Mouse (Mus musculus) erythroblast, embryonic 14.5 days (primary cell): ENCODE results near the gene Ldlr.

Experiments
- GATA1 ChIP-seq: IDR thresholded peaks from 2 replicates; pipeline ENCODE4 v1.6.1; 2012; ENCODE audit warnings: low read length, inconsistent platforms, mixed read lengths
- TAL1 ChIP-seq: IDR thresholded peaks from 3 replicates; pipeline ENCODE4 v1.6.1; 2012; ENCODE audit warnings: low read length, inconsistent platforms, mixed read lengths

GRCm38 (mm10) chr9:21762135-21762534, 38.9 kb downstream of the Ldlr start:
- no peak for TF ChIP-seq GATA1
- no peak for TF ChIP-seq TAL1
